Mouse (Mus musculus) kidney, adult 2 months (tissue): ENCODE results near the gene Kcne3. TPM values are rescaled to one million over a fixed set of nuclear protein-coding genes. Genes with fewer than 3 reads are reported as not detected.
A peak's percentile ranks its signal among the peaks of the same experiment; 100 is the strongest.

ENCODE experiments used
- DNase-seq: peaks from one replicate; pipeline ENCODE4 v3.0.0; 2021
- H3K27ac ChIP-seq: fragments of 200-500 bp; 2 replicates; pipeline ENCODE4 v1.5.1; 2012; ENCODE audit warnings: low read depth, low read length, control low read depth, inconsistent platforms; ENCODE audit not compliant: insufficient read depth
- H3K27me3 ChIP-seq: fragments of 200-500 bp; replicated peaks from 2 replicates; pipeline ENCODE4 v1.6.1; 2012; ENCODE audit warnings: mild to moderate bottlenecking, moderate library complexity, low read length, inconsistent platforms; ENCODE audit not compliant: control insufficient read depth, insufficient read depth
- H3K36me3 ChIP-seq: fragments of 200-500 bp; 2 replicates; pipeline ENCODE4 v1.6.1; 2012; ENCODE audit warnings: mild to moderate bottlenecking, moderate library complexity, low read length, inconsistent platforms; ENCODE audit not compliant: control insufficient read depth, insufficient read depth
- H3K4me1 ChIP-seq: fragments of 200-500 bp; 2 replicates; pipeline ENCODE4 v1.6.1; 2011; ENCODE audit warnings: low read length; ENCODE audit not compliant: control insufficient read depth, insufficient read depth
- H3K4me3 ChIP-seq: fragments of 200-500 bp; 2 replicates; pipeline ENCODE4 v1.5.1; 2011; ENCODE audit warnings: mild to moderate bottlenecking, low read depth, low read length, control low read depth; ENCODE audit not compliant: insufficient read depth
- CTCF ChIP-seq: fragments of 200-500 bp; conservative IDR thresholded peaks from 2 replicates; pipeline ENCODE4 v1.5.1; 2011; ENCODE audit warnings: low read depth, mild to moderate bottlenecking, control low read depth, low read length, moderate library complexity, mixed read lengths; ENCODE audit not compliant: insufficient read depth, insufficient read length
- POLR2A ChIP-seq: fragments of 200-500 bp; IDR thresholded peaks from one replicate; pipeline ENCODE4 v1.6.1; 2011; ENCODE audit warnings: low read depth, low read length, control low read depth
- WGBS: fragments of 180-500 bp; shearing (Covaris S2); methylation state at CpG from one replicate; pipeline ENCODE4 v1.1.7; 2018; 5-methylcytosine and 5-hydroxymethylcytosine counted together
- polyA plus RNA-seq: library from polyadenylated mRNA; depleted of rRNA; stranded (reverse); fragments of >200 nt; gene quantifications from 2 replicates; pipeline ENCODE4 v1.2.3, GENCODE M21; 2012

Gene Kcne3
- polyA plus RNA-seq, 1 experiment, result 3.3 TPM

DNA sequence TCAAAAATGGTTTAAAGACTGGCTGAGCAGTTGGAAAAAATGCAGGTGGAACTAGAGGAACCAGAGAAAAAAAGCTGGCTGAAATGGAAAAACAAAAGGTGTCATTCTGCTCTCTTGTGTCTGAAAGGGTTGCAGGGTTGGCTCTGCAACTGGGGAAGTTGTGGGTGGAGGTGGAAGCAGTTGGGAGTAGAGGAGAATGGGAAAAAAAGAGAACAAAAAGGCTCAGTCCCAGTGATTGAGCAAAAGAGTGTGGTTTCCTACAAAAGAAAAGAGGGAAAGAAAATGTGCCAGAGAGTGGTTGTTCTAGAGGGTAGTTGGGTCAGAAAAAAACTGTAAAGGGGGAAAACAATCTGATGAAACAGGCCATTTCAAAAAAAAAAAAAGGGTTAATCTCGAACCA lies 35.7 kb upstream of the Kcne3 start:
- DNase-seq, result no peak
- H3K27ac ChIP-seq, result no peak overlapping the region
- H3K4me1 ChIP-seq, result no peaks in the 10 kb centered on the region
- no peaks in the 10 kb centered on the region for H3K36me3 ChIP-seq
- no peaks in the 10 kb centered on the region for H3K27me3 ChIP-seq
- H3K4me3 ChIP-seq, result no peak overlapping the region
- TF ChIP-seq CTCF, result no peak
- TF ChIP-seq POLR2A, result no peak
- WGBS, result 70% methylated on average over 1 of the region's 1 CpGs

- no peaks in the 10 kb centered on the region for H3K36me3 ChIP-seq
- WGBS, result 64% methylated on average over 4 of the region's 4 CpGs
- no peaks in the 10 kb centered on the region for H3K4me1 ChIP-seq
- no peak overlapping the region for H3K27ac ChIP-seq
- no peak overlapping the region for H3K4me3 ChIP-seq
- TF ChIP-seq POLR2A (no peak), CTCF (no peak)
- no peak for DNase-seq
- no peaks in the 10 kb centered on the region for H3K27me3 ChIP-seq
Observed at GRCm38 (mm10) chr7:100148586-100148985, 27.7 kb upstream of the Kcne3 start.

GRCm38 (mm10) chr7:100150086-100150485 lies 26.2 kb upstream of the Kcne3 start:
- H3K4me1 ChIP-seq, result no peaks in the 10 kb centered on the region
- H3K27me3 ChIP-seq, result no peaks in the 10 kb centered on the region
- no peaks in the 10 kb centered on the region for H3K36me3 ChIP-seq
- no peak overlapping the region for H3K27ac ChIP-seq
- 46% methylated on average over 10 of the region's 10 CpGs for WGBS
- no peak overlapping the region for H3K4me3 ChIP-seq
- peak; percentile 25 for DNase-seq
- no peak for TF ChIP-seq POLR2A
- TF ChIP-seq CTCF, result no peak

- no peaks in the 10 kb centered on the region for H3K27me3 ChIP-seq
- WGBS, result 67% methylated on average over 11 of the region's 11 CpGs
- 0 out of 2 replicates have a peak, but pooled peaks cover 4% of the 10 kb centered on the region for H3K4me1 ChIP-seq
- TF ChIP-seq POLR2A (no peak), CTCF (no peak)
- H3K27ac ChIP-seq, result 0 out of 2 replicates have a peak overlapping the region, but pooled peaks have one; percentile 52
- no peaks in the 10 kb centered on the region for H3K36me3 ChIP-seq
- H3K4me3 ChIP-seq, result no peak overlapping the region
- DNase-seq, result no peak
Observed at GRCm38 (mm10) chr7:100150626-100151025, 25.7 kb upstream of the Kcne3 start.

GRCm38 (mm10) chr7:100157669-100158068 lies 18.6 kb upstream of the Kcne3 start:
- no peak for DNase-seq
- no peaks in the 10 kb centered on the region for H3K27me3 ChIP-seq
- no peak overlapping the region for H3K4me3 ChIP-seq
- peaks cover 4% of the 10 kb centered on the region; the same call in 1 of the 2 replicates for H3K4me1 ChIP-seq
- WGBS, result 77% methylated on average over 4 of the region's 4 CpGs
- H3K27ac ChIP-seq, result no peak overlapping the region
- TF ChIP-seq POLR2A, result no peak
- H3K36me3 ChIP-seq, result no peaks in the 10 kb centered on the region

- peak within 1 kb of the TSS; percentile 69 for H3K4me3 ChIP-seq
- TF ChIP-seq CTCF (0 out of 2 replicates have a peak, but pooled peaks have one; percentile 12), POLR2A (peak; percentile 29)
- peaks cover 4% of the 10 kb centered on the region; the same call in 1 of the 2 replicates for H3K4me1 ChIP-seq
- no peaks in the 10 kb centered on the region for H3K36me3 ChIP-seq
- under 1% methylated on average over 78 of the region's 78 CpGs for WGBS
- no peaks in the 10 kb centered on the region for H3K27me3 ChIP-seq
- peak within 1 kb of the TSS; percentile 71 for H3K27ac ChIP-seq
- DNase-seq, result peak; percentile 97
Observed at GRCm38 (mm10) chr7:100159105-100159841, 17.0 kb upstream of the Kcne3 start, which contains the start of gene Lipt2. TSS of gene Lipt2 (plus strand) at chr7:100159277.

GRCm38 (mm10) chr7:100160006-100160405 lies 16.3 kb upstream of the Kcne3 start:
- Histone ChIP-seq H3K27ac (no peak overlapping the region; the same call in 1 of the 2 replicates), H3K27me3 (no peaks in the 10 kb centered on the region), H3K36me3 (no peaks in the 10 kb centered on the region), H3K4me3 (peak overlapping the region; percentile 69; the same call in 1 of the 2 replicates), H3K4me1 (peaks cover 4% of the 10 kb centered on the region; the same call in 1 of the 2 replicates)
- 62% methylated on average over 7 of the region's 7 CpGs for WGBS
- TF ChIP-seq POLR2A, result no peak
- no peak for TF ChIP-seq CTCF
- no peak for DNase-seq
